Mouse (Mus musculus): ENCODE measurements at regions not wholly inside any gene's neighbourhood (a gene's known extent, or its start where the extent isn't known, plus 50 kb on each side); places are given as distances from the start of the nearest gene placed in this dataset.

DNA sequence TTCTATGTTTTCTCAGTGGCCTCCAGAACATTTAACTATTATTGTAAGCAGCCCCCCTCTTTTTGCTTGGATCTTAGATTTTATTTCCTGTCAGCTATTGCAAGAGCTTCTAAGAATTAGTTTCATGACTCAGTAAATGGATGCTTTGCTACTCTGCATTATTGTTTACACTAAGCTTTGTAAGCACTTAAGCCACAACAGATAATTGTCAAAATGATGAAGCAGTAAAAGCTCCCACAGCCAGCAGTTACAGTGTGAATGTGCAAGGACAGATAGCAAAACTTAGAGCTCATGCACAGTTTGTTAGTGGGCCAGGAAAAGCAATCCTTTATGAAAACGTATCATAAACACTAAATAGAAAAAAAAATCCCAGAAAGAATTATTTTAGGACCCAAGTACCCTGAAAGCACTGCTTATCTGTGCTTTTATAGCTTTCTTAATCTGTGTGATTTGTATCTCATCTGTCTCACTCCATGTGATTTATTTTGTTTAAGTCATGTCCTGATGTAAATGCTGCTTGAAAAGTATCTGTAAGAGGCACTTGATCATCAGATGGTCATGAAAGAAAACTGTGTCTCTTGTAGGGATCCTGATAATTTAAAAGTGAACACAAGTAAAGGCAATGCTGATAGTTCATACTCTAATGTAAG, 584.2 kb upstream of the Nr2f1 start:
- H3K4me1 ChIP-seq (ENCODE audit: control insufficient read depth, insufficient read depth, low read length): no peaks in the 10 kb centered on the region
- WGBS: 66% methylated on average over 1 of the region's 1 CpGs
- no peak for ATAC-seq

More for the DNA sequence above, 584.2 kb upstream of the Nr2f1 start:
- H3K9ac ChIP-seq (ENCODE audit: low read depth, low read length): no peak overlapping the region
- H3K4me3 ChIP-seq (ENCODE audit: low read depth, low read length): no peak overlapping the region
- H3K4me2 ChIP-seq (ENCODE audit: low read length): no peak overlapping the region
- H3K27ac ChIP-seq (ENCODE audit: low read length): no peak overlapping the region
- H3K27me3 ChIP-seq (ENCODE audit: control insufficient read depth, insufficient read depth, low read depth, low read length): no peaks in the 10 kb centered on the region
- H3K36me3 ChIP-seq (ENCODE audit: control insufficient read depth, insufficient read depth, low read length): no peaks in the 10 kb centered on the region
- H3K9me3 ChIP-seq (replicated peaks; ENCODE audit: control insufficient read depth, low read length, poor library complexity, severe bottlenecking): no peaks in the 10 kb centered on the region

All from midbrain, embryonic 16.5 days (tissue).